Mouse (Mus musculus): Measurements from ENCODE around the gene Hectd1. TPM values are rescaled to one million over a fixed set of nuclear protein-coding genes. Genes with fewer than 3 reads are reported as not detected.

The Hectd1 gene
- polyA plus RNA-seq, 1 experiment from 2014 or later: 59.4 TPM

- no peak overlapping the region for H3K4me2 ChIP-seq
- H3K27ac ChIP-seq (ENCODE audit: low read depth, low read length): no peak overlapping the region
- no peaks in the 10 kb centered on the region for H3K36me3 ChIP-seq (ENCODE audit: control insufficient read depth, insufficient read depth, low read length)
- no peak overlapping the region for H3K9ac ChIP-seq (ENCODE audit: low read depth, low read length)
- no peaks in the 10 kb centered on the region for H3K27me3 ChIP-seq (replicated peaks; ENCODE audit: control insufficient read depth, insufficient read depth, low read length)
- no peaks in the 10 kb centered on the region for H3K9me3 ChIP-seq (ENCODE audit: control insufficient read depth, low read length)
- WGBS: 80% methylated on average over 14 of the region's 14 CpGs
- peaks cover 17% of the 10 kb centered on the region for H3K4me1 ChIP-seq (replicated peaks; ENCODE audit: control insufficient read depth, insufficient read depth, low read length)
- DNase-seq (ENCODE audit: low spot score): no peak
- no peak for ATAC-seq (replicated peaks; ENCODE audit: low FRiP score)
- no peak overlapping the region for H3K4me3 ChIP-seq (ENCODE audit: low read depth, low read length)
These were observed 34.0 kb upstream of the Hectd1 start for GRCm38 (mm10) chr12:51863116-51864002.

GRCm38 (mm10) chr12:51858134-51859028, 29.0 kb upstream of the Hectd1 start:
- Histone ChIP-seq H3K27ac (ENCODE audit: low read depth, low read length) (peak overlapping the region; percentile 20; the same call in 1 of the 2 replicates), H3K4me2 (no peak overlapping the region), H3K9ac (ENCODE audit: low read depth, low read length) (no peak overlapping the region), H3K4me3 (ENCODE audit: low read depth, low read length) (no peak overlapping the region), H3K36me3 (ENCODE audit: control insufficient read depth, insufficient read depth, low read length) (no peaks in the 10 kb centered on the region), H3K9me3 (ENCODE audit: control insufficient read depth, low read length) (no peaks in the 10 kb centered on the region), H3K4me1 (replicated peaks; ENCODE audit: control insufficient read depth, insufficient read depth, low read length) (peaks cover 28% of the 10 kb centered on the region), H3K27me3 (replicated peaks; ENCODE audit: control insufficient read depth, insufficient read depth, low read length) (no peaks in the 10 kb centered on the region)
- 59% methylated on average over 13 of the region's 13 CpGs for WGBS
- no peak for DNase-seq (ENCODE audit: low spot score)
- 0 out of 2 replicates have a peak, but pooled peaks have one; percentile 3 for ATAC-seq (replicated peaks; ENCODE audit: low FRiP score)

- peak overlapping the region; percentile 93 for H3K27ac ChIP-seq (ENCODE audit: low read depth, low read length)
- DNase-seq (ENCODE audit: low spot score) (no peak), ATAC-seq (replicated peaks; ENCODE audit: low FRiP score) (peak; percentile 58)
- H3K36me3 ChIP-seq (ENCODE audit: control insufficient read depth, insufficient read depth, low read length): no peaks in the 10 kb centered on the region
- no peak overlapping the region for H3K4me3 ChIP-seq (ENCODE audit: low read depth, low read length)
- 37% methylated on average over 8 of the region's 8 CpGs for WGBS
- peak overlapping the region; percentile 55 for H3K4me2 ChIP-seq
- peak overlapping the region; percentile 57; the same call in 1 of the 2 replicates for H3K9ac ChIP-seq (ENCODE audit: low read depth, low read length)
- H3K27me3 ChIP-seq (replicated peaks; ENCODE audit: control insufficient read depth, insufficient read depth, low read length): no peaks in the 10 kb centered on the region
- no peaks in the 10 kb centered on the region for H3K9me3 ChIP-seq (ENCODE audit: control insufficient read depth, low read length)
- H3K4me1 ChIP-seq (replicated peaks; ENCODE audit: control insufficient read depth, insufficient read depth, low read length): peaks cover 33% of the 10 kb centered on the region
These were observed 27.5 kb upstream of the Hectd1 start for GRCm38 (mm10) chr12:51856768-51857295.

GRCm38 (mm10) chr12:51855872-51856271, 26.5 kb upstream of the Hectd1 start:
- H3K27ac ChIP-seq (ENCODE audit: low read depth, low read length): peak overlapping the region; percentile 93
- H3K9me3 ChIP-seq (ENCODE audit: control insufficient read depth, low read length): no peaks in the 10 kb centered on the region
- H3K9ac ChIP-seq (ENCODE audit: low read depth, low read length): peak overlapping the region; percentile 57
- WGBS: 51% methylated on average over 2 of the region's 2 CpGs
- peak overlapping the region; percentile 15; the same call in 1 of the 2 replicates for H3K4me3 ChIP-seq (ENCODE audit: low read depth, low read length)
- H3K4me1 ChIP-seq (replicated peaks; ENCODE audit: control insufficient read depth, insufficient read depth, low read length): peaks cover 34% of the 10 kb centered on the region
- DNase-seq (ENCODE audit: low spot score): no peak
- no peak for ATAC-seq (replicated peaks; ENCODE audit: low FRiP score)
- H3K27me3 ChIP-seq (replicated peaks; ENCODE audit: control insufficient read depth, insufficient read depth, low read length): no peaks in the 10 kb centered on the region
- H3K4me2 ChIP-seq: peak overlapping the region; percentile 55
- no peaks in the 10 kb centered on the region for H3K36me3 ChIP-seq (ENCODE audit: control insufficient read depth, insufficient read depth, low read length)

GRCm38 (mm10) chr12:51855453-51855852, 26.1 kb upstream of the Hectd1 start:
- Histone ChIP-seq H3K27me3 (replicated peaks; ENCODE audit: control insufficient read depth, insufficient read depth, low read length) (no peaks in the 10 kb centered on the region), H3K4me2 (peak overlapping the region; percentile 55), H3K36me3 (ENCODE audit: control insufficient read depth, insufficient read depth, low read length) (no peaks in the 10 kb centered on the region), H3K27ac (ENCODE audit: low read depth, low read length) (peak overlapping the region; percentile 93), H3K4me1 (replicated peaks; ENCODE audit: control insufficient read depth, insufficient read depth, low read length) (peaks cover 34% of the 10 kb centered on the region), H3K9me3 (ENCODE audit: control insufficient read depth, low read length) (no peaks in the 10 kb centered on the region), H3K9ac (ENCODE audit: low read depth, low read length) (peak overlapping the region; percentile 57; the same call in 1 of the 2 replicates), H3K4me3 (ENCODE audit: low read depth, low read length) (no peak overlapping the region)
- DNase-seq (ENCODE audit: low spot score) (no peak), ATAC-seq (replicated peaks; ENCODE audit: low FRiP score) (peak; percentile 85)
- 42% methylated on average over 7 of the region's 7 CpGs for WGBS

- H3K27me3 ChIP-seq (replicated peaks; ENCODE audit: control insufficient read depth, insufficient read depth, low read length): no peaks in the 10 kb centered on the region
- H3K9ac ChIP-seq (ENCODE audit: low read depth, low read length): peak overlapping the region; percentile 57
- peak overlapping the region; percentile 42 for H3K4me3 ChIP-seq (ENCODE audit: low read depth, low read length)
- peak overlapping the region; percentile 97 for H3K27ac ChIP-seq (ENCODE audit: low read depth, low read length)
- ATAC-seq (replicated peaks; ENCODE audit: low FRiP score) (peak; percentile 79), DNase-seq (ENCODE audit: low spot score) (no peak)
- H3K9me3 ChIP-seq (ENCODE audit: control insufficient read depth, low read length): no peaks in the 10 kb centered on the region
- WGBS: 41% methylated on average over 4 of the region's 4 CpGs
- H3K36me3 ChIP-seq (ENCODE audit: control insufficient read depth, insufficient read depth, low read length): no peaks in the 10 kb centered on the region
- peak overlapping the region; percentile 64 for H3K4me2 ChIP-seq
- H3K4me1 ChIP-seq (replicated peaks; ENCODE audit: control insufficient read depth, insufficient read depth, low read length): peaks cover 33% of the 10 kb centered on the region
These were observed 22.3 kb upstream of the Hectd1 start for GRCm38 (mm10) chr12:51851617-51852016.

- 55% methylated on average over 3 of the region's 3 CpGs for WGBS
- Histone ChIP-seq H3K27me3 (replicated peaks; ENCODE audit: control insufficient read depth, insufficient read depth, low read length) (no peaks in the 10 kb centered on the region), H3K9ac (ENCODE audit: low read depth, low read length) (peak overlapping the region; percentile 57), H3K9me3 (ENCODE audit: control insufficient read depth, low read length) (no peaks in the 10 kb centered on the region), H3K36me3 (ENCODE audit: control insufficient read depth, insufficient read depth, low read length) (no peaks in the 10 kb centered on the region), H3K27ac (ENCODE audit: low read depth, low read length) (peak overlapping the region; percentile 97), H3K4me1 (replicated peaks; ENCODE audit: control insufficient read depth, insufficient read depth, low read length) (peaks cover 30% of the 10 kb centered on the region), H3K4me3 (ENCODE audit: low read depth, low read length) (peak overlapping the region; percentile 42), H3K4me2 (peak overlapping the region; percentile 64)
- ATAC-seq (replicated peaks; ENCODE audit: low FRiP score) (peak; percentile 44), DNase-seq (ENCODE audit: low spot score) (no peak)
These were observed 21.8 kb upstream of the Hectd1 start for GRCm38 (mm10) chr12:51851155-51851554.

- Histone ChIP-seq H3K4me2 (peak overlapping the region; percentile 36), H3K36me3 (ENCODE audit: control insufficient read depth, insufficient read depth, low read length) (no peaks in the 10 kb centered on the region), H3K9me3 (ENCODE audit: control insufficient read depth, low read length) (no peaks in the 10 kb centered on the region), H3K27ac (ENCODE audit: low read depth, low read length) (peak overlapping the region; percentile 80), H3K27me3 (replicated peaks; ENCODE audit: control insufficient read depth, insufficient read depth, low read length) (no peaks in the 10 kb centered on the region), H3K4me3 (ENCODE audit: low read depth, low read length) (no peak overlapping the region; the same call in 1 of the 2 replicates), H3K4me1 (replicated peaks; ENCODE audit: control insufficient read depth, insufficient read depth, low read length) (peaks cover 27% of the 10 kb centered on the region), H3K9ac (ENCODE audit: low read depth, low read length) (peak overlapping the region; percentile 17; the same call in 1 of the 2 replicates)
- WGBS: 45% methylated on average over 4 of the region's 4 CpGs
- DNase-seq (ENCODE audit: low spot score): no peak
- ATAC-seq (replicated peaks; ENCODE audit: low FRiP score): no peak
These were observed 21.0 kb upstream of the Hectd1 start for GRCm38 (mm10) chr12:51850339-51850738.
